Mouse (Mus musculus): ENCODE measurements around the gene Bola1. TPM values are rescaled to one million over a fixed set of nuclear protein-coding genes. Genes with fewer than 3 reads are reported as not detected.
A peak's percentile ranks its signal among the peaks of the same experiment; 100 is the strongest.
"Not testable (repeated sequence)": the region's sequence is repeated elsewhere in the genome, so short reads cannot be mapped to it uniquely, and the experiment has no call there.

The Bola1 gene
- polyA plus RNA-seq (2014; fragmentation: Nextera tagmentation; extraction: Ambion mirVana): 50.2 and 56.1 TPM in 2 replicates

- Histone ChIP-seq H3K9ac (ENCODE audit: low read length) (peak within 1 kb of the TSS; percentile 93), H3K4me1 (ENCODE audit: control insufficient read depth in 2 of 2, insufficient read depth in 2 of 2, low read length in 2 of 2) (peaks cover 9 to 27% of the 10 kb centered on the region in 2 experiments), H3K4me3 (ENCODE audit: control insufficient read depth in 1 of 2, insufficient read depth in 1 of 2, low read depth in 1 of 2, low read length in 2 of 2) (peak within 1 kb of the TSS; percentile 60 to 72), H3K27ac (replicated peaks in 1 of 2; ENCODE audit: control insufficient read depth in 1 of 2, insufficient read depth in 1 of 2, low read depth in 2 of 2, low read length in 2 of 2) (peak within 1 kb of the TSS; percentile 95 to 100), H3K4me2 (ENCODE audit: low read length) (peak within 1 kb of the TSS; percentile 76), H3K36me3 (ENCODE audit: control insufficient read depth, insufficient read depth, low read length) (no peaks in the 10 kb centered on the region), H3K27me3 (ENCODE audit: control insufficient read depth, insufficient read depth, low read length) (no peaks in the 10 kb centered on the region), H3K9me3 (ENCODE audit: control insufficient read depth, low read length) (no peaks in the 10 kb centered on the region)
- peak; percentile 67 for ATAC-seq (ENCODE audit: insufficient number of reproducible peaks, insufficient read depth, low FRiP score, low read depth)
- WGBS: under 1% methylated on average over 37 of the region's 37 CpGs
Measured at GRCm38 (mm10) chr3:96219661-96220130, at the start of gene Bola1, which contains the start of gene Hist2h2ab. Bola1 (minus strand) TSS chr3:96219709. Hist2h2ab (plus strand) TSS chr3:96219865.

- WGBS: 2% methylated on average over 9 of the region's 44 CpGs
- Histone ChIP-seq H3K4me3 (ENCODE audit: control insufficient read depth in 1 of 2, insufficient read depth in 1 of 2, low read depth in 1 of 2, low read length in 2 of 2) (peak overlapping the region; percentile 49 to 53), H3K4me1 (ENCODE audit: control insufficient read depth in 2 of 2, insufficient read depth in 2 of 2, low read length in 2 of 2) (peaks cover 7 to 13% of the 10 kb centered on the region in 2 experiments), H3K27ac (replicated peaks in 1 of 2; ENCODE audit: control insufficient read depth in 1 of 2, insufficient read depth in 1 of 2, low read depth in 2 of 2, low read length in 2 of 2) (peak overlapping the region; percentile 87 to 95), H3K4me2 (ENCODE audit: low read length) (peak overlapping the region; percentile 95), H3K9ac (ENCODE audit: low read length) (peak overlapping the region; percentile 79)
- not testable (repeated sequence) for H3K27me3 ChIP-seq (ENCODE audit: control insufficient read depth, insufficient read depth, low read length); H3K9me3 ChIP-seq (ENCODE audit: control insufficient read depth, low read length); H3K36me3 ChIP-seq (ENCODE audit: control insufficient read depth, insufficient read depth, low read length)
- ATAC-seq (ENCODE audit: insufficient number of reproducible peaks, insufficient read depth, low FRiP score, low read depth): 0 out of 2 replicates have a peak, but pooled peaks have one; percentile 11
Measured at GRCm38 (mm10) chr3:96268776-96269378, 49.4 kb upstream of the Bola1 start.

GRCm38 (mm10) chr3:96268051-96268775, 48.7 kb upstream of the Bola1 start, which contains the start of gene Hist2h3b:
Hist2h3b (plus strand) TSS chr3:96268654.
- peaks cover 10 to 13% of the 10 kb centered on the region in 2 experiments for H3K4me1 ChIP-seq (ENCODE audit: control insufficient read depth in 2 of 2, insufficient read depth in 2 of 2, low read length in 2 of 2)

GRCm38 (mm10) chr3:96267541-96267940, 48.0 kb upstream of the Bola1 start:
- H3K4me3 ChIP-seq (ENCODE audit: control insufficient read depth in 1 of 2, insufficient read depth in 1 of 2, low read depth in 1 of 2, low read length in 2 of 2): no peak overlapping the region
- ATAC-seq (ENCODE audit: insufficient number of reproducible peaks, insufficient read depth, low FRiP score, low read depth): no peak
- H3K27ac ChIP-seq (replicated peaks in 1 of 2; ENCODE audit: control insufficient read depth in 1 of 2, insufficient read depth in 1 of 2, low read depth in 2 of 2, low read length in 2 of 2): peak overlapping the region in 1 of 2 experiments; percentile 87; a peak in 2 of 4 replicates
- peaks cover 10 to 13% of the 10 kb centered on the region in 2 experiments for H3K4me1 ChIP-seq (ENCODE audit: control insufficient read depth in 2 of 2, insufficient read depth in 2 of 2, low read length in 2 of 2)
- no peaks in the 10 kb centered on the region for H3K27me3 ChIP-seq (ENCODE audit: control insufficient read depth, insufficient read depth, low read length)
- H3K9me3 ChIP-seq (ENCODE audit: control insufficient read depth, low read length): no peaks in the 10 kb centered on the region
- H3K36me3 ChIP-seq (ENCODE audit: control insufficient read depth, insufficient read depth, low read length): no peaks in the 10 kb centered on the region
- H3K9ac ChIP-seq (ENCODE audit: low read length): no peak overlapping the region
- H3K4me2 ChIP-seq (ENCODE audit: low read length): peak overlapping the region; percentile 95; the same call in 1 of the 2 replicates
- 80% methylated on average over 4 of the region's 4 CpGs for WGBS

More at GRCm38 (mm10) chr3:96268051-96268775, 48.7 kb upstream of the Bola1 start, which contains the start of gene Hist2h3b:
- Histone ChIP-seq H3K4me3 (ENCODE audit: control insufficient read depth in 1 of 2, insufficient read depth in 1 of 2, low read depth in 1 of 2, low read length in 2 of 2) (peak within 1 kb of the TSS; percentile 49 to 53), H3K9ac (ENCODE audit: low read length) (peak within 1 kb of the TSS; percentile 79), H3K27ac (replicated peaks in 1 of 2; ENCODE audit: control insufficient read depth in 1 of 2, insufficient read depth in 1 of 2, low read depth in 2 of 2, low read length in 2 of 2) (peak within 1 kb of the TSS; percentile 87 to 95), H3K4me2 (ENCODE audit: low read length) (peak within 1 kb of the TSS; percentile 95), H3K27me3 (ENCODE audit: control insufficient read depth, insufficient read depth, low read length) (no peaks in the 10 kb centered on the region), H3K9me3 (ENCODE audit: control insufficient read depth, low read length) (no peaks in the 10 kb centered on the region), H3K36me3 (ENCODE audit: control insufficient read depth, insufficient read depth, low read length) (no peaks in the 10 kb centered on the region)
- 28% methylated on average over 28 of the region's 30 CpGs for WGBS
- peak; percentile 60 for ATAC-seq (ENCODE audit: insufficient number of reproducible peaks, insufficient read depth, low FRiP score, low read depth)

- Histone ChIP-seq H3K9ac (ENCODE audit: low read length) (no peak overlapping the region), H3K9me3 (ENCODE audit: control insufficient read depth, low read length) (no peaks in the 10 kb centered on the region), H3K36me3 (ENCODE audit: control insufficient read depth, insufficient read depth, low read length) (no peaks in the 10 kb centered on the region), H3K4me1 (ENCODE audit: control insufficient read depth in 2 of 2, insufficient read depth in 2 of 2, low read length in 2 of 2) (peaks cover 15 to 19% of the 10 kb centered on the region in 2 experiments), H3K27ac (replicated peaks in 1 of 2; ENCODE audit: control insufficient read depth in 1 of 2, insufficient read depth in 1 of 2, low read depth in 2 of 2, low read length in 2 of 2) (no peak overlapping the region), H3K4me2 (ENCODE audit: low read length) (no peak overlapping the region), H3K4me3 (ENCODE audit: control insufficient read depth in 1 of 2, insufficient read depth in 1 of 2, low read depth in 1 of 2, low read length in 2 of 2) (no peak overlapping the region), H3K27me3 (ENCODE audit: control insufficient read depth, insufficient read depth, low read length) (no peaks in the 10 kb centered on the region)
- WGBS: 59% methylated on average over 8 of the region's 8 CpGs
- no peak for ATAC-seq (ENCODE audit: insufficient number of reproducible peaks, insufficient read depth, low FRiP score, low read depth)
Measured at GRCm38 (mm10) chr3:96266132-96266710, 46.7 kb upstream of the Bola1 start.

GRCm38 (mm10) chr3:96264404-96264949, 45.0 kb upstream of the Bola1 start:
- Histone ChIP-seq H3K36me3 (ENCODE audit: control insufficient read depth, insufficient read depth, low read length) (no peaks in the 10 kb centered on the region), H3K27ac (replicated peaks in 1 of 2; ENCODE audit: control insufficient read depth in 1 of 2, insufficient read depth in 1 of 2, low read depth in 2 of 2, low read length in 2 of 2) (peak overlapping the region; percentile 97 to 99), H3K9ac (ENCODE audit: low read length) (peak overlapping the region; percentile 82), H3K4me2 (ENCODE audit: low read length) (peak overlapping the region; percentile 71), H3K4me1 (ENCODE audit: control insufficient read depth in 2 of 2, insufficient read depth in 2 of 2, low read length in 2 of 2) (peaks cover 13 to 19% of the 10 kb centered on the region in 2 experiments), H3K9me3 (ENCODE audit: control insufficient read depth, low read length) (no peaks in the 10 kb centered on the region), H3K27me3 (ENCODE audit: control insufficient read depth, insufficient read depth, low read length) (no peaks in the 10 kb centered on the region), H3K4me3 (ENCODE audit: control insufficient read depth in 1 of 2, insufficient read depth in 1 of 2, low read depth in 1 of 2, low read length in 2 of 2) (peak overlapping the region in 1 of 2 experiments; percentile 54; a peak in 2 of 4 replicates)
- 82% methylated on average over 7 of the region's 7 CpGs for WGBS
- ATAC-seq (ENCODE audit: insufficient number of reproducible peaks, insufficient read depth, low FRiP score, low read depth): no peak
